Mouse (Mus musculus): Measurements from ENCODE around the gene Zfp956.

DNA sequence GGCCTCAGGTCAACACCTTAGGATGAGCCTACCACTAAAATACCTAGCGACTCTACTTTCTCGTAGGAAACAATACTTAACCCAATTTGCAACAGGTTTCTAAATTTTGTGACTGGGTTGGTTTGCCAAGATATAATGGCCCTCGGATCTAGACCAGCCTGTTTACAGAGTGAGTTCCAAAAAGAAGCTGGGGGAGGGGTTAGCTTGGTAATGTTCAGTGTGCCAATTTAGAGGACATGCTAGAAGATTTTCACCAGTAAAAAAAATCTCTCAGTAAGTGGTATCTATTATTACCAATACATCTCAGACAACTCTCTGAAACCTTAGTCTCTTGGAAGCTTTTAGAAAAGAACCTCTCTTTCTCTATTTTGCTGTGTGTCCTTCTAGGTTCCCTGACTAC, 9.5 kb upstream of the Zfp956 start:
- no peak for TF ChIP-seq CTCF (conservative IDR thresholded peaks at IDR 0.05; ENCODE audit: low read length)
- TF ChIP-seq NANOG (IDR thresholded peaks at IDR 0.05; ENCODE audit: borderline replicate concordance, low read length), result no peak
